Mouse (Mus musculus): ENCODE data around the gene Trim52.
"Not testable (repeated sequence)": the region's sequence is repeated elsewhere in the genome, so short reads cannot be mapped to it uniquely, and the experiment has no call there.

The Trim52 gene

DNA sequence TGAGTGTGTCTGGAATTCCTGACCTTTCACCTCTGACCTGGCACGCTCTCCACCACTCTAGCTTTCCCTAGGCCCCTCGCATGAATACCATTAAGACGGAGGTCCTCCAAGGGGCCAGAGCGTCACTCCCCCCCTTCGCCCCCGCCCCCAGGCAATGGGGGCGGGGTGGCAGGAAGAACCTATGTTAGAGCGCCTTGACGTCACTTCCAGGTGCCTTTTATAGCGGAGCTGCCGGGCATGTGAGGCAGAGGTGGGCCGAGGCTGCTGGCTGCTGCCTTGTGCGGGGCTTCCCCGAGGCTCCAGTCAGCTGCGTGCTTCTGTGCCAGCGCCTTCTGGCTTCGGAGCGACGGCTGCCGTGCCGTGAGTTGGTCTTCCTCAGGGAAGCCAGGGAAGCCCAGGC is at the start of gene Trim52:
Gene Trim52 (plus strand): TSS at position 219 of the 400 bp plus-strand sequence.
- no peak for DNase-seq (ENCODE audit: low read depth, low spot score)

DNA sequence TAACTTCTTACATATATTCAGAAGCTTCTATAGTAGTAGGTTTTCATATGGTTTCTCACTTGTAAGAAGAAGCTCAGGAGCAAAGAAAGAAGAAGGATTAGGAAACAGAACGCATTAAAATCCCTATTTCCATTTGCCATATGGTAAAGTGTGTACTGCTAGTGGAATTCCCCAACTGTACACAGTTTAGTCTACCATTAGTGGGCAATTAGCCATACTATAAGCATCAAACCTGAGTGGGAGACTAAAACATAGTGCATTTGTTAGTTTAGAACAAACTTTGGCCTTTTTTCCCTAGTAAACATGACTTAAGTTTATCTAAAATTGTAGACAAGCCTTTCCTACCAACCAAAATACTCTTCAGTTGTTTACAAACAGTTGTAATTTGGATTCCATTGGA is 33.4 kb upstream of the Trim52 start:
- DNase-seq (ENCODE audit: low read depth, low spot score) = no peak

DNA sequence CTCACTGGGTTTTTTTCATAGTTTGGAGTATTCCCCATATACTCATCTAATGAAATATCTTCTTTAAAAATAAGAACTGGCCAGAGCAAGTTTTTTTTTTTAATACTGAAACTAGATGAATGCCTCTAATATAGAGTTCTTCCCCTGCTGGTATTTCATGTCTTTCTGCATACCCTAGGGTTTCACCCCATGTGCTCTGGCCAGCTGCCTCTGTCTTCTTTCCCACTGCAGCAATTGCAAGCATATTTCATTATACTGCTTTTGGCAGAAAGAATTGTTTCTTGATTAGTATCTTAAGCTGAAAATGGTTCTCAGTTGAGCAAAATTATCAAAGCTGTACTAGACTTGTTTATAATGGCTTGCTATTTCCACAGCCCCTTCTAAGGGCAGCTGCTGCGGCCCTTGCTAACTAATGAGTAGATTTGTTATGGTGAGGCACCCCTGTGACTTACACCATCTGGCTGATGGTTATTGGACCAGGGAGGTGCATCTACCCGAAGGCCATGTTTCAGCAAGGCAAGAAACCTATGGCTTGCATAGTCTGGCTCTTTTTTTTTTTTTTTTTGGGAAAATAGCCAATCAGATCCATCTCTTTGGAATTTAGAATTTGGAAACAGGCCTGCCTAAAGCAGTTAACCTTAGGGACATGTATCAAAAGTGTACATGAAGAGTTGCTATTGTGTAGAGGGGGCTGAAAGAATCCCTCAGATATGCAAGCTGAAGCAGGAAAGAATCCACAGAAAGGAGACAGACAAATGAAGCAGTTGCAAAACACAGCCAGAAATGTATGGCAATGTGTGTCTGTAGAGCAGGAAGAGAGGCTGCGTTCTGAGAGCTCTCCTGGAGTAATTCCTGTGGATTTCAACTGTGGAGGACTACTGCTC is 30.6 kb upstream of the Trim52 start:
- DNase-seq (ENCODE audit: low read depth, low spot score) = peak; percentile 14

DNA sequence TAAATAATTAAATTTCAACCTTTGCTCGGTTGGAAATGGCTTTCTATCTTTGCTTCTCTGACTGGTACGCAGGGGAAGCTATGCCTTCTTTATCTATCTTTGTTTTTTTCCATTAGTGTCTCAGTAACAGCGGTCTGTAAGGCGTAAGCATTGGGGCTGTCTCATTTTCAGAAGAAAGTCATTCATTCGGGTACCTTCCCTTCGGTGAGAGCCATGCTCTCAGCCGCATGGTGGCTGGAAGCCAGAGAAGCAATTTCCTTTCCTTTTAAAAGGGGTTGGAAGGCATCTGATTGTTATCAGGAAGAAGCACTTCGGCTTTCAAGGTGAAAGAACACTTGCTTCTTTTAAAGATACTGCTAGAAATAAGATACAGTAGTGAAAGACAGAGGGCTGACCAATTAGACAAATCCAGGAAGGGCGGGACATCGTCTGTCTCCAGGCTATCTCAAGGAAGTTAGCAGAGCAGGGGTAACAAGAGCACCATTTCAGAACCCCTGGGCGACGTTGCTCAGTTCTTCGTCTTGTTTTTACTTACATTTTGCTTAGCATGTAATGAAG is 17.4 kb upstream of the Trim52 start:
- peak; percentile 3 for DNase-seq (ENCODE audit: low read depth, low spot score)

DNA sequence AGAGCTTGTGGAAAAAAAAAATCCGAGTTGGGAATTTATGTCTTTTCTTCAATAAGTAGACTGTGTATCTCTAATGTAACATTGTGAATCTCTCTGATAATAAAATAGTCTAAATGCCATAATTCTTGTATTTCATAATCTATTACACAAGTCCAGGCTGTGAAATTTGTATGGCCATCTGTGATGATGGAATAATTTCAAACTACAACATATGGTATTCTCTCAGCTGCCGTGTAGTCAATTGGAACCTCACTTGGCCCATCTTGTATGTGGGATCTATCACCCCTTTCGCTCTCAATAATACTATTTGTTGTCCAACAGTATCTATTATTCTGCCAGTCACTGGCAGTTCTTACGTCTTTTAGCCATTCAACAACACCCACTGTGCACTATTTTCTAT is 9.2 kb upstream of the Trim52 start:
- DNase-seq (ENCODE audit: low read depth, low spot score) = peak; percentile 24

DNA sequence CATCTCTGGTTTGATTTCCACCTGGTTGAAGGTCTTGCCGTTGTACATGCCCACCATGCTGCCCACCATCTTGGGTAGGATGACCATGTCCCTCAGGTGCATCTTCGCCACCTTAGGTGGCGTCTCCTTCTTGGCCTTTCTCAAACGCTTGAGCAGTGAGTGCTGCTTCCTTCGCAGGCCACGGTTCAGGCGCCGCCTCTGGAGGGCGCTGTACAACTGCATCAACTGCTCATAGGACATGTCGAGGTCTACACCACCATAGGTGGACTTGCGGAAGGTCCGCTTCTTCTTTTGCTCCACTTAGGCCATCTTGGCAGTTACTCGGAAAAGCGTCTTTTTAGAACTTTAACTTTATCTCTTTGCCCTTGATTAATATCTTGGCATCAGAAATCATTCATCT is 5.1 kb upstream of the Trim52 start:
- DNase-seq (ENCODE audit: low read depth, low spot score) = no peak

DNA sequence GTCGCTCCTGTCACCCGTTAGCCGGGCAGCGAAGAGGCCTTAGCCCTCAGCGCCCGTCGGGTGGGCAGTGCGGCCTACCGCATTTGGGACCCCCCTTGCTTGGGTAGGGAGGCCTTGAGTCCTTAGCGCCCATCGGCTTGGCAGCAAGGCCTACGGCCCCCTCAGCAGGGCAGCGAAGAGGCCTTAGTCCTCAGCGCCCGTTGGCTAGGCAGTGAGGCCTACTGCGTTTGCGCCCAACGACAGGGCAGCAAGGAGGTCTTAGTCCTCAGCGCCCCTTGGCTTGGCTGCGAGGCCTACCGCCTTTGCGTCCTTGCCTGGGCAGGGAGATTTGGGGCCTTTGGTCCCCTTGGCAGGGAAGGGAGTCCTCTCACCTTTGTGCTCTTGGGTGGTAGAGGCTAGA is 427 bp downstream of the Trim52 start:
- no peak for DNase-seq (ENCODE audit: low read depth, low spot score)

DNA sequence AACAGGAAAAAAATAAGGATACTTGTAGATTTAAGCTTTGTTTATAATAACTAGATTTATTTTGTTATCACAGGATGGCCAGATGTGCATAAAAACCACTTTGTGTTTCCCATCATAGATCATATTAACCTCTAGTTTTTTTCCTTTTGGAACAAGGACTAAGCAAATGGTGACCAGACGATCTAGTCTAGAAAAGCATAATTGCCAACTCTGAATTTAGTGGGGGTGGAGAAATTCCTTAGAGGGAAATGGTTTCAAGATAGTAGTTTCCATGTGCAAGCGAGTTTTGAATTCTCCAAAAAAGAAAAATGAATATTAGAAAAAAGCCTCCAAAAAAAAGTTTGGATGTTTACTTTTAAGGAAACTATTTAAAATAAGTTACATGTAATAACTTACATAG is 13.4 kb downstream of the Trim52 start:
- DNase-seq (ENCODE audit: low read depth, low spot score) = no peak

DNA sequence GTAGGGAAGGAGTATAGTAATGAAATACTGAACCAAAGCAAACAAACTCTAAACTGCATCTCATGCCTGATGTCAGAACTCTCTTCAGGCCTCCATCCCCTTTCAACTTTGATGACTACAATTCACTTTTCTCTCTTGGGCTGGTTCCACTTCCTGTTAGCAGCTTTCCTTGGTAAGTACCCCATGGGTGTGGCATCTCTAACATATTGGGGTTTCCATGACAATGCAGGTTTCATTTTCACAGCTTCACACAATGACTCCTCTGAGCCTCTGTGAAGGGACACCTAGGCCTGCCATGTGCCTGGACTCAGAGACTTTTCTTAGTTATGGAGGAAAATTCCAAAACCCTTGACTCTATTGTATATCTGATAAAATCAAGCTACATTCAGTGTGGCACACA is 30.3 kb downstream of the Trim52 start:
- DNase-seq (ENCODE audit: low read depth, low spot score) = no peak

DNA sequence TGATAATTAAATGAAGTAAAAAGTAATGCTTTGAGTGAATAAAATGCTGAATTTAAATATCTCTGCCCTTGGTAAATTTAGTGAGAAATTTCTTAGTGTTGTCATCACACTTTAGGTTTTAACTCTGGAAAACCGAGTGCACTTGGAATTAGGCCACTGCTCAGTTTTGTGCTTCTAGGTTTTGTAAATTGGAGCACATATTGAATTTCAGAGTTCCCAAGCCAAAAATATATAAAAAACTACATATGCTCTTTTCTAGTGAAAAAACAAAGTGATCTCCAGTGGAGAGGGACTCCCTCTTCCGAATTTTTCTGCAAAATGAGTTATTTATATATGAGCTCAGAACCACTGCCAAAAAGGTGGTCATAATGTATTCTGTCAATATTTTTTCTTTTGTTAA is 45.2 kb downstream of the Trim52 start:
- DNase-seq (ENCODE audit: low read depth, low spot score) = peak; percentile 57

DNA sequence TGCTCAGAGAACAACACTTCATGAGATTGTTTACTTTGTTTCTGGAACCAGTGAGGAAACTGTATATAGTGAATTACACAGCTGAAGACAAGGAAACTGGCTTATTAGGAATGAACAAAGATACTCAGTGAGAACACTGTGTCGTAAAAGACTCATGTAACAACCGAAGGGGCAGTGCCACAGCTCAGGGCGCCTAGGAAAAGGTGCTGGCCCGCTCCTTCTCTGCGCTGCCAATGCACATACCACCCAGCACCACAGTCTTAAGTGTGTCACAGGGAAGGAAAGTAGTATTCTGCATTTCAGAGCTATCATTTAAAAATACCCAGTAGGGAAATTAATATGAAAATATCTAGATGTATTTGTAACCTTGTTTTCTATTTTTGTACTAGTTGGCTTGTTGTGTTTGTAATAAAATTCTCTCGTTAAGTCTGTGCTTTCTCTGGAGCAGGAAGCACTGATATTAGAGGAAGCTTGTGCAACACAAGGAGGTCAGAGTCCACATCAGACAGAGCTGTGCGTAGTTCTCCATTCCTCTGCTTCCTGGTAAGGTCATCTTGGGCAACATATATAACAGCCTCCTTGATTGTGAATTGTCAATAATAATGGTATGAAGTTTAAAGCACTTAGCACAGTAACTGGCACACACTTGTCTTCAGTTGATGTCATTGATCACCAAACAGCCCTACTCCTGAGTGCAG is 49.0 kb downstream of the Trim52 start:
- no peak for DNase-seq (ENCODE audit: low read depth, low spot score)

DNA sequence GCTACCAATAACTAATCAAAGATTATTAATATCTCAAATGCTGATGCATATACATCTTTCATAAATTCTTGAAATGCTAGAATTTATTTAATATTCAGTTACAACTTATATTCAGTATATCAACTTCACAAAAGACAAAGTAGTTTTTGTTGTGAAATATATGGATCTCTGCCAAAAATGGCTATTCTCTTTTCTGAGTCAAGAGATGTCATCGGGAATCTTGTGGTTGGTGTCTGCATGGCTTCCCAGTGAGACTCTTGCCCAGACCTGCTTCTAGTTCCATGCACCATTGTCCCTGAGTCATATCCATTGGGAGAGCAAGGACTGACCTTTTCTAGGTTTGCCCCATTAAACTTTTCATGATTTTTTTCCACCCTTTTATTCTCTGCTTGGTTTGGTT is 50.5 kb downstream of the Trim52 start:
- no peak for DNase-seq (ENCODE audit: low read depth, low spot score)

DNA sequence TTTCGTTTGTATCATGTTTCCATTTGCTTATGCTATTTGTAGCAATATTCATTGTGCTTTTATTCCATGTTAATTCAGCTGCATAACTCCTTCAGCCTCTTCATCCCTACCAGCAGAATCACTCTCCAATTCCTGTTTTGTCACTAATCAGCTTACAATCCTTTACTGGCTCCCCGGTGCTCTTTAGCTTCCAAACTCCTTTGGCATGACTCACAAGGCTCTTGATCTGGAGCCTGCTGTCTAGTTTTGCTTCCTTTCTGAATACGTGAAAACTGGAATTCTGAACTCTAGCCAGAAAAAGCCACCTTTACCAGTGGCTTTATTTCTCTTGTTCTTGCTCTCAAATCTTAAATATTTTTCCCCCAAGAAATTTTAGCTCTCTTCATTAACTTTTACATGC is 56.3 kb downstream of the Trim52 start:
- DNase-seq (ENCODE audit: low read depth, low spot score) = peak; percentile 16

DNA sequence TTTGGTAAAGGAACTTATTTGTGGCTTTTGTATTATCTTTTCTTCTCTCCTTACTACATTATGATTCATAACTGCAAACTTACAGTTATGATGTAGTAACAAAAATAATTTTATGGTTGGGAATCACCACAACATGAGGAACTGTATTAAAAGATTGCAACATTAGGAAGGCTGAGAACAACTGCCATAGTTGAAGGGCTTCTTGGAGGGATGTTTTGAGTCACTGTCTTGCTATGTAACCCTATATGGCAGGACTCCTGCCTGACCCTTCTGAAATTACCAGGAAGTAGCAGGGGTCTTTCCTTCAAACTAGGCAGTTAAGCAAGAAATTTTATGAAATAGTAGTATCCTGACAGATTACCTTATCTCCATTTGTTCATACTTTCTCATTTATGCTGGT is 57.2 kb downstream of the Trim52 start:
- DNase-seq (ENCODE audit: low read depth, low spot score) = no peak

DNA sequence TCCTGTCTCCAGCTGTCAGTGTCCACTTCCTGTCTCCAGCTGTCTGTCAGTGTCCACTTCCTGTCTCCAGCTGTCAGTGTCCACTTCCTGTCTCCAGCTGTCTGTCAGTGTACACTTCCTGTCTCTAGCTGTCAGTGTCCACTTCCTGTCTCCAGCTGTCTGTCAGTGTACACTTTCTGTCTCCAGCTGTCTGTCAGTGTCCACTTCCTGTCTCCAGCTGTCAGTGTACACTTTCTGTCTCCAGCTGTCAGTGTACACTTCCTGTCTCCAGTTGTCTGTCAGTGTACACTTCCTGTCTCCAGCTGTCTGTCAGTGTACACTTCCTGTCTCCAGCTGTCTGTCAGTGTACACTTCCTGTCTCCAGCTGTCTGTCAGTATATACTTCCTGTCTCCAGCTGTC is 57.9 kb downstream of the Trim52 start:
- not testable (repeated sequence) for DNase-seq (ENCODE audit: low read depth, low spot score)

DNA sequence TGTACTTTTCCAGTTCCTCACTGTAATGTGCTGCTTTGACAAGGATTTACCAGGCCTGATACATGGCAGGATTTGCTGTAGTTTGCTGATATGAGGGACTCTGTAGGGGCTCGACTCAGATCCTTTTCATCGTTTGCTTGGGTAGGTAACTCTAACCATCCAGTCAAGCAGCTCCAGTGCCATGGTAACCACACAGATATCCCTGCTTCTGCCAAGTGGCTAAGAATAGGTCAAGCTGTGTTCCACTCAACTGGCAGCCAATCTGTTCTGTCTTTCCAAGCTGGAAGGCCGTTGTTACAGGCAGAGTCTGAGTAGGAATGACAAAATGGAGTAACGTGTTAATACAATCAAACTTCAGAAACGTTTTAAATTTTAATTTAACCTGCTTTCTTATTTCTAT is 70.9 kb downstream of the Trim52 start:
- DNase-seq (ENCODE audit: low read depth, low spot score) = peak; percentile 78

DNA sequence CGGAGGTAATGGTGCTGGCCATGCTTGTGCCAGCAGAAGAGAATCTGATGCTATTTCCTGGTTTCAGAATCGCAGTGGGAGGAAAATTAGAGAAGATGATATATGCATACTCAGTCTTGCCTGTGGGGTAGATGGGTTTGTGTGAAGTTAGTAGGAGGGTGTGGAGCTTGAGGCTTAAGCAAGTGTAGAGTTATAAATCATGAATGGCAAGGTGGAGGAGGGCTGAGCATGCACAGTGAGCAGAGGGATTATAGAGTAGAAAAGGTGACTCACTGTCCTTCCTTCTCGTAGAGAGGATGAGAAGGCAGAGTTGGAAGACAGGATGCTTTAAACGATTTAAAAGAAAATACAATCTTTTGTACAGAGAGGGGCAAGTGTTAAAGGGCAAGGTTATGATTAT is 72.2 kb downstream of the Trim52 start:
- DNase-seq (ENCODE audit: low read depth, low spot score) = peak; percentile 52

DNA sequence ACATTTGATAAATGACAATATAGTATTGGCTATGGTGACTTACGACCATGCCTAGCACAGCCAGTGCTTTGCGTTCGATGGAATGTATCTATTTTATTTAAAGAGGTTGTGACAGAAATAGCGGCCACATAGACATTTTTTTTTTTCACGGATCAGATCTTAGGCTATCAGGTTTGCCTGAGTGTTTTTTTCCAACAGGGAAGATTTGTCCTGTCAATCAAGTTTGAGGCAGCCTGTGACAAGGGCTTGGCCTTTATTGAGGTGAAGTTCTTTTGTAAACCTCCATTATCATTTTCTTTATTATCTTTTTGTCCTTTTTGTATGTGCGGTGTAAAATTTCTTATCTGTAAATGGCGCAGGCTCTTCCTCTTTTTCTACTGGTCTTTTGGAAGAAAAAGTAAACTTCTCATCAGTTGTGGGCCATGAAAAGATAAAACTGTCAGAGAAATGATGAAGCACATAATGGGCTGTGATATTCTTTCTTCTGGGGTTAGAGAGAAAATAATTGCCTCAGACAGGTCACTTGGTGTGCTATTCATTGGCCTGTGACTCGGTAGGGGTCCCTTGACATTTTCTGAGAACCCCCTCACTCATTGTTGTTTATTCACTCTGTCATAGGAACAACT is 73.2 kb downstream of the Trim52 start:
- no peak for DNase-seq (ENCODE audit: low read depth, low spot score)

DNA sequence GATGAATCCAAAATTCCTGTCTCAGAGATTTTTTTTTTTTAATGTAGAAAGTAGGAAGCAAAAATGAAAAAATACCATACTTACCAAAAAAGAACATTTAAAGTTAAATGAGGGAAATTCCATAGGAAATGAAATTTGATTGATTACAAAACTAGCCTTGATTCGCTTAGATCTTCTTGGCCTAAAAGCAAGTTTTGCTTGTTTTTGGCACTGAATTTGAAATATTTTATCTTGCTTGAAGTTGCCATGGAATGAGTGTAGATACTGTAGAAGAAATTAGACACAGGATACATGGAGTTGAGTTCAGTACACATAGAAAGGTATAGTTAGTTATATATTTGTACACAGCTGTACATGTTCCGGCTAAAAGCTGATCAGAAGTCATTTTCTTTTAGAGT is 73.7 kb downstream of the Trim52 start:
- no peak for DNase-seq (ENCODE audit: low read depth, low spot score)

DNA sequence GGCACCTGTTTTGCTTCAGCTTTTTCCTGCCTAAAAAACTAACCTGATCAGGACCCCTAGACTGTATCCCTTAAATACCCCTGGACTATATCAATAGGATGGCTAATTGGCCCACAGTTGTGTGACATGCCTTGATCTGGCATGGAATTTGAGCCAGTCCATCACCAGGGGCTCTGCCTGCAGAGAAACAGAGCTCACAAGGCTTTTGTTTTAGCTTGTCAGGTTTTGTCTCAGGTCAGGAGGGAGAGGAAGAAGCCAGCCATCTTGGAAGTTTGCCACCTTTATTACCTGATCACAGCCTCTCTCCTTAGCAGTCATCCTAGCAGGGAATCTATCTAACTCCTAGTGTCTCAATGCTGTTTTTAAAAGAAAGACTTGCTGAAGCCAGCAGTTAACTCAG is 74.6 kb downstream of the Trim52 start:
- DNase-seq (ENCODE audit: low read depth, low spot score) = no peak

DNA sequence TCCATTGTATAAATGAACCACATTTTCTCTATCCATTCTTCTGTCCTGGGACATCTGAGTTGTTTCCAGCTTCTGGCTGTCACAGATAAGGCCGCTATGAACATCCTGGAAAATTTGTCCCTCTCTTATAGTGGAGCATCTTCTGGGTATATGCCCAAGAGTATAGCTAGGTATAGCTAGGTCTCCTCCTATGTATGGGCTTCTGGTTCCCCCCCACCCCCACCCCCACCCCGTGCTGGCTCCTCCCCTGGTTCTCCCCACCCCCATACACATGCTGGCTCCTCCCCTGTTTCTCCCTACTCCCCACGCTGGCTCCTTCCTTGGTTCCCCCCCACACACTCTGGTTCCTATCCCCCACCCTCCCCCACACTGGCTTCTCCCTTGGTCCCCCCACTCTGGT is 78.0 kb downstream of the Trim52 start:
- DNase-seq (ENCODE audit: low read depth, low spot score) = no peak

All from brain, adult 2 months (tissue).